Mouse (Mus musculus) spleen, adult 2 months (tissue): ENCODE measurements around the gene Alkbh7. TPM values are rescaled to one million over a fixed set of nuclear protein-coding genes. Genes with fewer than 3 reads are reported as not detected.

ENCODE experiments used
- DNase-seq, 2 experiments: peaks; one replicate each; pipeline versions ENCODE4 v3.0.0 to v3.0.0-alpha.2; 2012 to 2021; ENCODE audit warnings: low spot score in 2 of 2, low read depth in 1 of 2
- H3K27ac ChIP-seq: fragments of 200-500 bp; 2 replicates; pipeline ENCODE4 v1.5.1; 2012; ENCODE audit warnings: low read length, inconsistent platforms; ENCODE audit not compliant: insufficient read depth
- H3K27me3 ChIP-seq: fragments of 200-500 bp; 2 replicates; pipeline ENCODE4 v1.6.1; 2012; ENCODE audit warnings: mild to moderate bottlenecking, moderate library complexity, low read length, inconsistent platforms; ENCODE audit not compliant: control insufficient read depth, insufficient read depth
- H3K36me3 ChIP-seq: fragments of 200-500 bp; 2 replicates; pipeline ENCODE4 v1.6.1; 2012; ENCODE audit warnings: mild to moderate bottlenecking, low read length, inconsistent platforms; ENCODE audit not compliant: control insufficient read depth, insufficient read depth
- H3K4me1 ChIP-seq: fragments of 200-500 bp; 2 replicates; pipeline ENCODE4 v1.6.1; 2011; ENCODE audit warnings: inconsistent platforms; ENCODE audit not compliant: control insufficient read depth, insufficient read depth, insufficient read length
- H3K4me3 ChIP-seq: fragments of 200-500 bp; 2 replicates; pipeline ENCODE4 v1.5.1; 2011; ENCODE audit warnings: mild to moderate bottlenecking, inconsistent platforms; ENCODE audit not compliant: insufficient read depth, insufficient read length; ENCODE audit errors: extremely low read depth
- CTCF ChIP-seq: fragments of 200-500 bp; IDR thresholded peaks from 2 replicates; pipeline ENCODE4 v1.5.1; 2011; ENCODE audit warnings: mild to moderate bottlenecking, inconsistent platforms; ENCODE audit not compliant: insufficient read depth, insufficient read length, insufficient replicate concordance; ENCODE audit errors: extremely low read depth
- POLR2A ChIP-seq: fragments of 200-500 bp; IDR thresholded peaks from 2 replicates; pipeline ENCODE4 v1.6.1; 2011; ENCODE audit warnings: low read depth, low read length, inconsistent platforms
- WGBS: fragments of 180-500 bp; shearing (Covaris S2); methylation state at CpG from one replicate; pipeline ENCODE4 v1.1.7; 2018; 5-methylcytosine and 5-hydroxymethylcytosine counted together
- polyA plus RNA-seq: library from polyadenylated mRNA; depleted of rRNA; stranded (reverse); fragments of >200 nt; gene quantifications from 2 replicates; pipeline ENCODE4 v1.2.3, GENCODE M21; 2012

The Alkbh7 gene
- polyA plus RNA-seq, 1 experiment = 22.3 TPM

DNA sequence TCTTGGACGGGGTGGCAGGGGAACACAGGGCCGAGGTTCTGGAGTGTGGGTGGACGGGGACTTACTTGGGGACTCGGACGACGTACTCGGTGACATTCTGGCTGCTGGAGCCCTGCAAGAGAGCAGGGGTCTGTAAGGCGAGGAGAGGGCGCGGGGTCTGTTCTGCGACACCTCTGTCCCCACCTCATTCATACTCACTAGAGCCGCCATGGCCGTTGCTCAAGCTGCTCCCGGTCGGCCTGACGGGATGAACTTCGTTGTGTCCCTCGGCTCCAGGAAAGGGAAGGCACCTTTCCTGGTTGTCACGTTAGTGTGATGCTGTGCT, 13.7 kb downstream of the Alkbh7 start:
- H3K4me3 ChIP-seq = peak overlapping the region; percentile 98
- TF ChIP-seq POLR2A (no peak), CTCF (no peak)
- no peaks in the 10 kb centered on the region for H3K27me3 ChIP-seq
- peaks cover 4% of the 10 kb centered on the region; the same call in 1 of the 2 replicates for H3K4me1 ChIP-seq
- under 1% methylated on average over 19 of the region's 19 CpGs for WGBS
- peak overlapping the region; percentile 89 for H3K27ac ChIP-seq
- no peak for DNase-seq
- peaks cover 9% of the 10 kb centered on the region for H3K36me3 ChIP-seq

DNA sequence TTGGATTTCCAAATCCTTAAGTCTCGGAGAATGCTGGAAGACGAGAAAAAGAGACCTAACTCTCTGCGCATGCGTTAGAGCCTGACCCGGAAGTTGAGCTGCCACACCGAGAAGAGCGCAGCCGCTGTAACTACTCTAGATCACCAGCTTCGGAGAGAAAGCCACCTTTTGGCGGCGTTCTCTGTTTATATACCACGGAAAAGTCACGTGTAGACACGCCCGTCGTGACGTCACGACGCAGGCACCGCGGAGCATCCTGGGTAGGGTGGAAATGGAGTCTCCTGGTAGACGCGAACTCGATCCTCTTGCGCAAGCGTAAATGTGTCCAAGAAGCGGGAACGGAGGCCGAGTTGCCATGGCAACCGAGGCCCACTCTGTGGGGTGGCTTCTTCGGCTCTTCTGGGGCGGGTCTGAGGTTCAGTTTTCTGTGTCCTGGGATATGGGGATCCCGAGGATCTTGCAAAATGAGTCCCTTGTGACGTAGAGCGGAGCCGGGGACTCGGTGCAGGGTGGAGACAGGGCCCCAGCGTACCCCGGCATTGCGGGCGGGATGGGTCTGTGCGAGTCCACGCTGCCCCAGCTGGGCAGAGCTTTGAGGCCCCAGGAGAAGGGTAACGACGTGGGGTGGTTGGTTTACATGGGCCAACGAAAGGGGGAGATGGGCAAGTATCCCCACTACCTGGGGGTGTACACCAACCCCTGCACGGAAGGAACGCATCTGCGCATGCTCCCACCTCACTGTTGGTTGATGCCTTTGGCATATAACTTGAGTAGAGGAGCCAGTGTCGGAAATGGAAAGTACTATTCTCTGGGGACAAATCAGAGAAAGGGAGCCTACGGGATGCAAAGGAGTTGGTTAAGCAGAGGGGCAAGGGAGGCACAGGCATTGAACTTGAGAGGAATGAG, 14.3 kb downstream of the Alkbh7 start, which contains the start of the genes Gtf2f1 and Gm17949:
TSS of gene Gtf2f1 (minus strand) at position 53 of the 906 bp plus-strand sequence.
TSS of gene Gm17949 (plus strand) at position 234 of the 906 bp plus-strand sequence.
- 1% methylated on average over 51 of the region's 51 CpGs for WGBS
- no peak for TF ChIP-seq CTCF
- TF ChIP-seq POLR2A = peak; percentile 98
- Histone ChIP-seq H3K4me1 (peaks cover 4% of the 10 kb centered on the region; the same call in 1 of the 2 replicates), H3K36me3 (peaks cover 9% of the 10 kb centered on the region), H3K27me3 (no peaks in the 10 kb centered on the region), H3K27ac (peak within 1 kb of the TSS; percentile 89), H3K4me3 (peak within 1 kb of the TSS; percentile 98)
- DNase-seq = peak; percentile 82 to 98

DNA sequence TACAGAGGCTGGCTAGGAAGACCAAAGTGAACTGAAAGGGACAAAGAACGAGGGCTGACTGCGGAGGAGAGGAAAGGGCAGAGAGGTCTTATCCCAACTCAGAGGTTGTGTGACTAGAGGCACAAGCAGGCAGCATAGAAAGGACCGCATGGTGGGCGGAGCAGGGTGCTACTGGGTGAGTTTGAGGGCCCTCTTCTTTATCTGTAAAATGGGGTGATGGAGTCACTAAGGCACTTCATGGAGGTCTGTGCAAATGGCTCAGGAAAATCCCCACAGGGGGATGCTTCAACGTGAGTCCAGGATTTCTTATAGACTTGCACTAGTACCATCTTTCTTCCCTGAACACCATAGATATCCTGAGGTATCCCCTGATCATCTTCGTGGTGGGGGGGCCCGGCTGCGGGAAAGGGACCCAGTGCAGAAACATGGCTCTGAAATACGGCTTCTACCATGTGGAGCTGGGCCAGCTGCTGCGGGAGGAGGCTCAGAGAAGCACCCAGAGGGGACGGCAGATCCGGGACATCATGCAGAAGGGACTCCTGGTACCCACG, 15.2 kb downstream of the Alkbh7 start:
- DNase-seq = no peak
- peaks cover 3% of the 10 kb centered on the region for H3K36me3 ChIP-seq
- peaks cover 4% of the 10 kb centered on the region; the same call in 1 of the 2 replicates for H3K4me1 ChIP-seq
- no peak for TF ChIP-seq CTCF
- no peak for TF ChIP-seq POLR2A
- no peaks in the 10 kb centered on the region for H3K27me3 ChIP-seq
- H3K4me3 ChIP-seq = peak overlapping the region; percentile 71; the same call in 1 of the 2 replicates
- WGBS = 85% methylated on average over 13 of the region's 13 CpGs
- H3K27ac ChIP-seq = no peak overlapping the region

DNA sequence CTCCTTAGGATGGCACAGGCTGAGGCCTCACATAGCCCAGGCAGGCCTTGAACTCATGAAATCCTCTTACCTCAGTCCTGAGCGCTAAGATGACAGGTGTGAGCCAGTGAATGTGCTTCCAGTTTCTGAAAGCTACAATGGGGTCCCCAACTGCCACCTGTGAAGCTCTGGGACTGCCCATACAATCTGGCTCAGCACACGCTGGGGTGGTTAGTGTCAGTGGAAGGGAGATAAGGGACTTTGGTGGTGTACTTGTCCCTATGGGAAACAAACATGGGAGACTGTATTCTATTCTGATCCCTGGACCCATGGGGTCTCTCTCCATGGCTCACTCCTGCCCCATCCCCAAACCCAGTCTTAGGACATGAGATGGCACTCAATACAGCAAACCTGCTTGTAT, 22.6 kb downstream of the Alkbh7 start:
- Histone ChIP-seq H3K4me3 (no peak overlapping the region), H3K27ac (no peak overlapping the region), H3K4me1 (no peaks in the 10 kb centered on the region; the same call in 1 of the 2 replicates), H3K27me3 (no peaks in the 10 kb centered on the region), H3K36me3 (peaks cover 35% of the 10 kb centered on the region)
- WGBS = 86% methylated on average over 2 of the region's 2 CpGs
- TF ChIP-seq POLR2A = no peak
- no peak for TF ChIP-seq CTCF
- DNase-seq = no peak

DNA sequence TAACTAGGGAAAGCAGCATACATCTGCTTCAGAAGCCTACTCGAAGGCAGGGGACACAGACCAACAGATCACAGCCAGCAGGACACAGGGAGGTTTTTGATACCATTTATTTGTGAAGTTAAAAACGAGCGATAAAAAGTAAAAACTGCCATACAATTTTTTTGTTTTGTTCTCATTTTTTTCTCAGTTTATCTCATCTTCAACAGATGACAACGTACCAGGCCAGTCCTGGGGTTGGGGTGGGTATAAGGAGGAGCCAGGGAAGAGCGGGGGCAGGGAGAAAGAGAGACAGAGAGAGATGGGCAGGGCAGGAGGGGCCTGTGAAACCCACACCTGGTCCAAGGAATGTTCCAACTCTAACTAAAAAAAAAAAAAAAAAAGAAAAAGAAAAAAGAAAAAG, 23.8 kb downstream of the Alkbh7 start:
- no peak overlapping the region for H3K4me3 ChIP-seq
- 80% methylated on average over 5 of the region's 5 CpGs for whole genome bisulfite sequencing
- H3K27ac ChIP-seq = no peak overlapping the region
- no peak for TF ChIP-seq CTCF
- TF ChIP-seq POLR2A = no peak
- H3K36me3 ChIP-seq = peaks cover 47% of the 10 kb centered on the region
- H3K27me3 ChIP-seq = no peaks in the 10 kb centered on the region
- DNase-seq = no peak
- no peaks in the 10 kb centered on the region; the same call in 1 of the 2 replicates for H3K4me1 ChIP-seq

DNA sequence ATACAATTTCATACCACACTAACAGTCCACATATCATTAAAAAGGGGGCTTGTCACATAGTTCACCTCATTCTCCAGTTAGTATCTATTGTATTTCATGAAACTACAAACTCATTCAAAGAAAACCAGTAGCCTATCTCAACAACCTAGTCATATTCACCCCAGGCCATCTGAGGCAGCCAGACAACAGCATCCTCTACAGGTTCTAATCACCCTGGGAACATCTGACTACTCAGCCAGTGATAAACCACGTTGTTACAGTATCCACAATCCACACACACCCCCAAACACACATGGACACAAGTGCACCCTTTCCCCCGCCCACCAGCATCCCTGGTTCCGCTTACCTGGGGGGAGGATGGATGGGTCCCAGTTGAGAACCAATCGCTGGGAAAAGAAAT, 30.3 kb downstream of the Alkbh7 start:
- H3K4me1 ChIP-seq = peaks cover 7% of the 10 kb centered on the region
- no peak overlapping the region for H3K4me3 ChIP-seq
- H3K27ac ChIP-seq = no peak overlapping the region
- H3K36me3 ChIP-seq = peaks cover 52% of the 10 kb centered on the region
- no peaks in the 10 kb centered on the region for H3K27me3 ChIP-seq
- DNase-seq = no peak
- 88% methylated on average over 4 of the region's 4 CpGs for WGBS
- TF ChIP-seq POLR2A = no peak
- TF ChIP-seq CTCF = no peak

DNA sequence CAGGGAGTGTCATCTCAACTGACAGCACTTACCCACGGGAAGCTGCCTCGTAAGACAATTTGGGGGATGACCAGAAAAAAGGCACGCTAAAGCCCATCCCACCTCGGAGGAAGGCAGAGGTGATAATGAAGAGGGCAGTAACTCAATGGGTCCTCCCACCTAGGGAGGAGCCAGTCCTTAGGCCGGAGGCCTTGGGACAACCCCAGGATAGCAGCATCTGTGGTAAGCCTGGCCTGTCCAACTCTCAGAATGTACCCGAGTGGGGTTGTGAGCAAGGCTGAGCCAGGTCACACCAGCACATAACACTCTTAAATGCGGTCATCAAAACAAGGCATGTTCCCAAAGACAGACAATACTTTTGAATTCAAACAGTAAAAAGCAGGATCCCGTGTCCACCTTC, 32.6 kb downstream of the Alkbh7 start:
- peaks cover 8% of the 10 kb centered on the region for H3K4me1 ChIP-seq
- TF ChIP-seq CTCF (no peak), POLR2A (no peak)
- 26% methylated on average over 8 of the region's 8 CpGs for WGBS
- peaks cover 31% of the 10 kb centered on the region for H3K36me3 ChIP-seq
- no peaks in the 10 kb centered on the region for H3K27me3 ChIP-seq
- no peak for DNase-seq
- no peak overlapping the region for H3K27ac ChIP-seq
- no peak overlapping the region for H3K4me3 ChIP-seq
